Mouse (Mus musculus) right cerebral cortex, adult 2 months (tissue): ENCODE data around the gene Snx17.

ENCODE experiments used
- DNase-seq, 2 experiments: peaks; one replicate each; pipeline ENCODE4 v3.0.0; 2021 to 2022; ENCODE audit warnings: low spot score in 2 of 2

The Snx17 gene

DNA sequence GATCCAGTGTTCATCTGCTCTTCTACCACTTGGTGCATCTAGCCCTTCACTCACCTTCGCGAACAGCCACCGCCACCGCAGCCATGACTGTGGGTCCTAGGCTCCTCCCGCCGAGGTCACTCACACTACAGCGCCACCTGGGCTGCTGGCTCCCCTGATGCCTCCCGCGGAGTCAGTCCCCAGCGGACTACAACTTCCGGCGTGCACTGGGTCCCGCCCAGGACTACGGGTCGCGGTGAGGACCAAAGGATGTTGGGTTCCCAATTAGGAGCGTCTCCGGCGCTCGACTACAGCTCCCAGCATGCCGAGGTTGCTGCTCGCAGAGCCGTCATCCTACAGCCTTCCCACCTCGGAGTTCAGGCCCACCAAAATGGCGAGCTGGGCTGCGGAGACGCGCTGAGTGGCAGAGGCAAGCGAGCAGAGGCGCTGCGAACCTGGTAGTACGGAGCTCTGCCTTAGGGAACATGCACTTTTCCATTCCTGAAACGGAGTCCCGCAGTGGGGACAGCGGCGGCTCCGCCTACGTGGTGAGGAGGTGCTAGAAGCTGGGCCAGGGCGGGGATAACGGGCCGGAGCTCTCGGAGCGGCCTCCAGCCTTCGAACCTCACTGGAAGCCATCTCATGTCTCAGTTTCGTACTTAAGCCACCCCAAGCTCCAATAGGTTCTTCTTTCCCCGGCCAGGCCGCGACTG lies at the start of gene Snx17, which contains the start of gene Eif2b4:
Gene Snx17 (plus strand): TSS at position 289 of the 692 bp plus-strand sequence.
Gene Eif2b4 (minus strand): TSS at position 492 of the 692 bp plus-strand sequence.
- DNase-seq, result peak; percentile 100

DNA sequence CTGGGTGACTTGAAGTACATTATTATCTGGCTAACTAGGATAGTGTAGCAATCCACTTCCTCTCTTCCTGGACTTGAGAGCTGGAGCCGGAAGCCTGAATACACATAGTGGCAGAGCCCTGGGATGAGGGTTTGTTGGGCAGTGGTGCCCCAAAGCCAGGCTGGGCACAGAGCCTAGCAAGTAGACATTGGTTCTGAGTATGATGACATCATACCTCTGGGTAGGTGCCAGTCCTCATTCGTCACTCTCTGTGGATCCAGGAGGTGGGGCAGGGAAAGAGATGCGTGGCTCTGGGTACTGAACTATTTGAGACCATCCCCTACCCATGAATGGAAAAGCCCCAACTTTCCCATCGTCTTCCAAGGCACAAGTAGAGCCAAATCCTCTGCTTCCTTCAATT lies 43.2 kb upstream of the Snx17 start:
- DNase-seq, result no peak

DNA sequence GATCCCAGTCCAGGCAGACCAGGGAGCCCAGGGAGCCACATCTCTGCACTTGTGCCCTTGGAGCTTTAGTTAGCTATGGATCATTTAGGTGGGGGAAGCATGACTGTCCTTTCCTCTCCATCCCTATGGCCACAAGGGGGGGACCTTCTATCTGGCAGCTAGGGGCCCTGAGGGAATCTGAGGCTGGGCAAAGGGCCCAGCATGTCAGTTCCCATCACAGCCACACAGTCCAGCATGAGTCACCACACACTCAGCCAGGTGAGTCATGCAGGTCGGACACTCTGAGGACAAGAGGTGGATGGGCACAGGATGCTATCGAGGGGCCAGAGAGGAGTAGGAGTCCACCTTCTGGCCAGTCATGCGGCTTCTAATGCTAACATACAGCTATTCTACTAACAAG lies 41.3 kb upstream of the Snx17 start:
- no peak for DNase-seq

DNA sequence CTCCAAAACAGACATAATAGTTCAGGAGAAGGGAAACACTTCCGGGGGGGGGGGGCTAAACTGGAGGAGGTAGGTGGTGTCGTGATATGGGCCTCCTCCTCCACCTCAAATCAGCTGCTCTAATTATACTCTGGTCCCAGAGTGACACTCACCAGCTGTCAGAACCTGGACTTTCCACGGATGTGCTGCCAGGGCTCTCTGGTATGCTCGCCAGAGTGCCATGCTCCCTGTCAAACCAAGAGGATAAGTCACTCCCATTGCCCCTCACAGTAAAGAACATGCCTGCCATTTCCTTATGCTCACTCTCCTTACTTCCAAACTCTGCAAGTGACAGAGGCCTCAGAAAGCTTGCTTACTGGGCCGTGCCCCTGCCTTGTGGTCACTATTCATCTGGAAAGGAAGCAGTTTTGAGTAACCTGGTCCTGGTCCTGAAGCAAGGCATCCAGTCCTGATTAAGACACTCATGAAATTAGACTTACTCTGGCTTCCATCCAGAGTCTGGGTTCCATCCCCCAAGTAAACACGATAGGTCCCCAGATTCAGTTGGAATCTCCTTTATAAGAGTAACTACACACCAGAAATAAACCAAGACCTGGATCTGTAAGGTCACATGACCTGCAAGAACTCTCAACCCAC lies 39.4 kb upstream of the Snx17 start:
- DNase-seq, result peak in 1 of 2 experiments; percentile 20

DNA sequence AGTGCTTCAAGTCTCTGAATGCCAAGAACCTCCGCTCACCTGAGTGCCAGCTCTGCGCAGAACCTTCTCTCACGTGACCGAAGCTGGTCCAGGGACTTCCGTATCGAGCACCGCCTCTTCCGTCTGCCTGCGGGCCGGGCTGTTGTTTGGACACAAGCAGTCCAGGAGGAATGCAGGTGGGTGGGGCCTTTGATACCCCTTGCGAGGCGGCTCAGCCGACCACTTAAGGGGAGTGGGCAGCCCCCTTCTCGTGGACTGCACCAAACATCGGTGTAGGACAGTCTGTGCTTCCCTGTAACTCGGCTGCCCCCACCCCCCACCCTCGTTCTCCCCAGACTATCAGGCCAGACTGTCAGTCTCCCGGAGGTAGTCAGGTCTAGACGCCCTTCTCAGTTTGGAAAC lies 38.9 kb upstream of the Snx17 start, which contains the start of gene Mpv17:
Gene Mpv17 (minus strand): TSS at position 100 of the 402 bp plus-strand sequence.
- DNase-seq, result peak; percentile 81 to 87

DNA sequence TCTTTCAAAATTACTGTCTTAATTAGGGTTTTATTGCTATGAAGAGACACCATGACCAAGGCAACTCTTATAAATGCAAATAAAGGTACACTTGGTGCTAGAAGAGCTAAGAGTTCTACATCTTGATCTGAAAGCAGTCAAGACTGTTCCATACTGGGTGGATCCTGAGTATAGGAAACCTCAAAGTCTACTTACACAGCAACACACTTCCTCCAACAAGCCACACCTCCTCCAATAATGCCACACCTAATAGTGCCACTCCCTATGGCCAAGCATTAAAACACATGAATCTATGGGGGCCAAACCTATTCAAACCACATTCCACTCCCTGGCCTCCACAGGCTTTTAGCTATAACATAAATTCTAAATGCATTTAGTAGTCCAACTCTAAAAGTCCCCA lies 30.6 kb upstream of the Snx17 start:
- no peak for DNase-seq

DNA sequence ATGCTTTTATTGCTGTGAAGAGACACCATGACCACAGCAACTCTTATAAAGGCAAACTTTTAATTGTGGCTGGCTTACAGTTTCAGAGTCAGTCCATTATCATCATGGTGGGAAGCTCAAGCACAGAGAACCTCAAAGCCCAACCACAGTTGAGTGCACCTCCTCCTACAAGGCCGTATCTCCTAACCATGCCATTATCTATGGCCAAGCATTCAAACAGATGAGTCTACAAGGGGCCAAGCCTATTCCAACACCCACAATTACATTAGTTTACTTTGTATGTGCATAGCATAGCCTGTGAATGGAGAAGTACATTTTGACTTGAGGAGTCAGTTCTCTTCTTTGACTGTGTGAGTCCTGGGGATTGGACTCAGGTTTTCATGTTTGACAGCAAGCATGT lies 28.1 kb upstream of the Snx17 start:
- DNase-seq, result no peak

DNA sequence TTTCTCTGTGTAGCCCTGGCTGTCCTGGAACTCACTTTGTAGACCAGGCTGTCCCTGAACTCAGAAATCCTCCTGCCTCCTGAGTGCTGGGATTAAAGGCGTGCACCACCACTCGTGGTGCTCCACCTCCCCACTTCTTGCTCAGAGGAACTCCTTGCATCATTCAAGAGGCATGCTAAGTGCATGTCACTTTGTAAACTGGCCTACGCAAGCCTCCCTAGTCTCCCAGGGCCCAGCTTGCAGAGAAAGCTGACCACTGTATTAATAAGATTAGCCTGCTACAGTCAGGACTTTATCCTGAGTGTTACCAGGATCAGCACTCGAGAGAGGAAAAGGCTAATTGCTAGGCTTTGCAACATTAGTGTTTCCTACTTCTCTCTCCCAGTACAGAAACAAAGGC lies 24.4 kb upstream of the Snx17 start:
- no peak for DNase-seq

DNA sequence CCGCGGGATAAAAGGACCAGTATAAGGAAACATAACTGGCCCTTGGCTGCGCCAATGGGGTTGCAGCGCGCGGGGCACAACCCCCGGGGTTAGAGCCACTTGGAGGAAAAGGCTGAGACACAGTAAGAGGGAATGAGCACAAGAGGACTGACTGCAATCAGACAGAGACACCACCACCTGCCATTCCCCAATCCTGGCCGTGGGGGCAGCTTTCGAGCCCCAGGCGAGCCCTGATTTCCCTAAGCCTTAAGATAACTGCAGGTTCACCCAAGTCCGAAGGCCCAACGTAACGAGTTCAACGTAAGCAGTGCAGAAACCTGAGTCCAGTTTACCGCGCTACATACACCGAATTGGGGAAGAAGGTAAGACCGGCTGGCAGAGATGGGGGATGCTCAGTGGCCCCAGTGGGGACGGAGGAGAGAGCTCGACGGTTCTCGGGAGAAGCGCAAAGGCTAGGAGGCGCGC lies 13.7 kb upstream of the Snx17 start:
- DNase-seq, result no peak

DNA sequence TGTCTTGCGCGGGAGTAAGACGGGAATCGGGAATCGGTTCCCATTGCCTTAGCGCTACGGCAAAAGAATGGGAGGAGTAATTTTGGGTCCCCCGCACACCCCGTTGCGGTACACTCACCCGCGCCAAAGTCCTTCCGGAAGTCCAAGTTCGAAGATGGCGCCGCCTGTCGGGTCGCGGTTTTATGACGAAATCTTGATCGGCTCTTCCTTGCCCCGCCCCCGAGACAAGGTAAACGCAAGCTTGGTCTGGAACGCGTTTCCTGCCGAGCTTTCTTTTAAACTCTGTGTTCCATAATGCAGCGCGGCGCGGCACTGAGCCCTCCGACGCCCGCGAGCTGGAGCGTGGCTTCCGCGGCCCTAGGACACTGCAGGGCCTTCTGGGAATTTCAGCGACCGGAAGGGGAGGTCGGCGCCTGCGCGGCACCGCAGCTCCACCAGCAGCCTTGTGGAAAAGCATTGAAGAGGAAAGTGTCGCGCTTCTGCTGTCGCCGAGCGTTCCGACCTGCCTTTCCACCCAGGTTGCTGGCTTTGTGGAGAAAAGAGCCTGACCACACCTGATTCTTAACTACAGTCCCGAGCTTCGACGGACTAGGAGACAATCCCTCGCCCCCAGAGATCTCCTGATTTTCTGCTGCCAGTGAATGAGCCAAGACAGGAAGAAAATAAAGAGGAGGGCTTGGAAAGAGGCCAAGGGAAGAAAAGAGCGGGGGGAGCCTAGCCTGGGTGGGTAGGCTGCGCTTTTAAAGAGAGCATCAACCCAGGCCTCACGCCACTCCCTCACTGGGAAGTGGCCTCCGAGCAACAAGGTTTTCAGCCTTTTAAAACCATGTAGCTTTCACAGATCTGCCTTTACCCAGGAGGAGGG lies 13.0 kb upstream of the Snx17 start, which contains the start of the genes Gm29609 and Gtf3c2:
Gene Gm29609 (minus strand): TSS at position 146 of the 865 bp plus-strand sequence.
Gene Gtf3c2 (minus strand): TSS at position 379 of the 865 bp plus-strand sequence.
- DNase-seq, result peak; percentile 98

DNA sequence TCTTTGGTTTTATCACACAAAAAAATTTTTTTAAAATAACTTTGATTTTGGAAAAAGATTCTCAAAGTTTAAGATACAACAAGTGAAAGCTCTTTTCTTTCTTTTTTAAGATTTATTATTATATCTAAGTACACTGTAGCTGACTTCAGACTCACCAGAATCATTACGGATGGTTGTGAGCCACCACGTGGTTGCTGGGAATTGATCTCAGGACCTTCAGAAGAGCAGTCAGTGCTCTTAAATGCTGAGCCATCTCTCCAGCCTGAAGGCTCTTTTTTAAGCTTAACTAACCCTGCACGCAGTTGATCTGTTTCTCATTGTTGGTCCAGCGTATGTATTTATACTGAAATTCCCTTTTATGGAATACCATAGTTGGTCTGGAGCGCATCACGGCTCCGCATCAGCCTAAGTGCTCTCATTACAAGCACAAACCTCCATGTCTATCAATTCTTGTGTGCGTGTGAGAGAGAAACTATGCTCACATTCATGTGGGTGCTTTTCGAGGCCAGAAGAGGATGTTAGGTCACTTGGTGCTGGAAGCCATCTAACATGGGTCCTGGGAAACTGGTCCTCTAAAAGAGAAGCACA lies 11.8 kb upstream of the Snx17 start:
- DNase-seq, result no peak

DNA sequence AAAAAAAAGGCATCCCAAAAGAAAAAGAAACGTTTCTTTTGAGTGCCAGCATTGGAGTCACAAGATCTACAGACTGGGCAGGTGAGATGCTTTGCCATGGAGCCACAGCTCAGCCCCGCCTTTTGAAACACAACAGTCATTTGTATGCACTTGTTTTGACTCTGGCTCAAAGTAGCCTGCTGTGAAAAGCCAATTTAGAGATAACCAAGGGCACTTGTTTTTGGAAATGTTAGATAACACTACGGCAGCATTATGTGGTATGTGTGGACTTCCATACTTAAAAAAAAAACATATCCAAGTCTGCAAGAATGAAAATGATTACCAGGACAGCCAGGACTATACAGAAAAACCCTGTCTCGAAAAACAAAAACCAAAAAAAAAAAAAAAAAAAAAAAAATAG lies 9.3 kb upstream of the Snx17 start:
- no peak for DNase-seq

DNA sequence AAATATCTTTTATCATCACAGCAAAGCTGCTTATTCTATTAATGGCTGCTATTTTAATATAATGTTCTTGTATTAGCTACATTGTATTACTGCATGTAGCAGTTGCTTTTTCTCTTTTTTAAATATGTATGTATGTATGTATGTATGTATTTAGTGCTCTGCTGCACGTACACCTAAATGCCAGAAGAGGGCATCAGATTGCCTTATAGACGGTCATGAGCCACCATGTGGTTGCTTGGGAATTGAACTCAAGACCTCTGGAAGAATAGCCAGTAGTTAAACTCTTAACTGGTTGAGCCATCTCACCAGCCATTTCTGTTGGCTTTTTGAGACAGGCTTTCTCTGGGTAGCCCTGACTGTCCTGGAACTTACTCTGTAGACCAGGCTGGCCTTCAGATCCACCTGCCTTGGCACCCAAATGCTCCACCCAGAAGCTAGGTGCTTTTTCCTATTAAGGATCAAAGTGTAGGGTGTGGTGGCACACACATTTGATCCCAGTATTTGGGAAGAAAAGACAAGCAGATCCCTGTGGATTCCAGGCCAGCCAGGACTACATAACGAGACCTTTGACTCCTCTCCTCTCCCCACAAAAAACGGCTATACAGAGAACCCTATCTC lies 4.7 kb upstream of the Snx17 start:
- no peak for DNase-seq

DNA sequence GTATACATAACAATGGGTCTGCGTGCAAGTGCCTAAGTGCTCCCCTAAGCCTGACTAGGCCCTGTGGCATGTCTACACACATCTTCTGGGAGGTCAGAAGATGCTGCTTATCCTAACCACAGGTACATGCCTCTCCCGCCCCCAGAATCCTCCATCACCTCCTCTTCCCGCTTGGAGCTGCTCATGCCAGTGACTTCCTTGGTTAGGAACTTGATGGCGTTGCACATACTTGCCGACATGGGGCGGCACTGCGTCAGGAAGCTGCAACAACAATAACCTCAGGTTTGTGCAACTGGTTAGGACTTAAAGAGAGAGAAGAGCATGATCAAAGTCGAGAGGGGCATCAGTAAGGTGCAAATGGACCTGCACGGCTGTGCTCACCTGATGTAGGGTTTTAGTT lies 2.8 kb upstream of the Snx17 start:
- no peak for DNase-seq

DNA sequence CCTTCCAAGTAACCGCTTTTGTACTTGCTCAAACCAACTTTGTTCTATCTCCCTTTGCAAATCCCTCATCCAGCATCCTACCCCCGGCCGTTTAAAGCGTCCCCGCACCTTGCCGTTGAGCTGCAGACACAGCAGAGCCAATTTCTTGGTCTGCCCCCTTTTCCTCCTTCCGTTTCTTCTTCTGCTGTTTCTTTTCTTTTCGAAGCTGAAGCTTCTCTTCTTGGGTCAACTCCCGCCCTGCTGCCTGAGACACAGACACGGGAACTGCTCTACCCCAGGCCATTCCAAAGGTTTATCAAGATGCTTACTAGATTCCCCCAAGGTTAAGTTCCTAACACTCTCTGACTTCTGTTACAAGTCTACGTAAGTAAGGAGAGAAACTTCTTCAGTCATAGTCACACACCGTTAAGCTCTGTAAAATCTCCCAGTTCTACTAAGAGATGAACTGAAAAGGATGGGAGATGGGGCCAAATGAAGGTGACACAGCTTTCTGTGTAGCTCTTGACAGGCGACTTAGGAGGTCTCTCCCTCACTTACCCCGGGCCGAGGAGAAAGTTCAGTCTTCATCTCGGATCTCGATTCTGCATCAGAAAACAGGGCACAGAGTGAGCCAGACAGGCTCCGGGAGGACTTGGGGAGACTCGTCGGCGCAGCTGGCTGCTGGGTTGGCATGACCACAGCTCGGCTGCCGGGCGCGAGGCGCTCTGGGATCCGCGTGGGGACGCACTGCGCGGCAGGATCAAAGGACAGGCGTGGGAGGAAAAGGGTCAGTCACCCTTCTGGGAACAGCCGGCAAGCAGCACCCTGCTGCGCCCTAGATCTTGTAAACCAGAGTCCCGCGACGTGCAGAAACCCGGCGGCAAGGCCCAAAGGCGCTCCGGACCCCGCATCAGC lies 735 bp upstream of the Snx17 start:
- DNase-seq, result no peak

DNA sequence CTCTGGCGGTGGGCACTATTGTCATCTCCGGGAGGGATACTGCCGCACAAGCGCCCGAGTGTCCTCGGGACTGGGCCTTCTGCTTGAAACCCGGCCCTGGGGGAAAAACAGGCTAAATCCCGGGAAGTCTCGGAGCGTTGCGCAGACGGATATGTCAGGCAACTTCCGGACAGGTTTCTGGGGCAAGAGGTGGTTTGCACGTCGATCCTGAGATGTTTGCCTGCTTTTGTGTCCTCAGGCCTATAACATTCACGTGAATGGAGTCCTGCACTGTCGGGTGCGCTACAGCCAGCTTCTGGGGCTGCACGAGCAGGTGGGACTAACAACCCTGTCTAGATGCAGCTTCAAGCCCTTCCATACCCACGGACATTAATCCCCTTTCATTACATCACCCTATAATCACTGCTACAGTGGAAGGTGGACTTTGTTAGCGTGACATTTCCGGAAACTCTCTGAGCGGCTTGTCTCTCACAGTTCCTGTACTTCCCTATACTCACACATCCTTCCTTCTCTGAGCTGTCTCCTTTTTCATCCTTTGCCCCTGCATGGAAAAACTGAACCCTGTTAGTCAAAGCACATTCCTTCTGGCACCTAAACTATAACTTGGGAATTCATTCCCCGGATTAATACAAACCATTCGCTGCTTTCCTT lies 729 bp downstream of the Snx17 start:
- no peak for DNase-seq

DNA sequence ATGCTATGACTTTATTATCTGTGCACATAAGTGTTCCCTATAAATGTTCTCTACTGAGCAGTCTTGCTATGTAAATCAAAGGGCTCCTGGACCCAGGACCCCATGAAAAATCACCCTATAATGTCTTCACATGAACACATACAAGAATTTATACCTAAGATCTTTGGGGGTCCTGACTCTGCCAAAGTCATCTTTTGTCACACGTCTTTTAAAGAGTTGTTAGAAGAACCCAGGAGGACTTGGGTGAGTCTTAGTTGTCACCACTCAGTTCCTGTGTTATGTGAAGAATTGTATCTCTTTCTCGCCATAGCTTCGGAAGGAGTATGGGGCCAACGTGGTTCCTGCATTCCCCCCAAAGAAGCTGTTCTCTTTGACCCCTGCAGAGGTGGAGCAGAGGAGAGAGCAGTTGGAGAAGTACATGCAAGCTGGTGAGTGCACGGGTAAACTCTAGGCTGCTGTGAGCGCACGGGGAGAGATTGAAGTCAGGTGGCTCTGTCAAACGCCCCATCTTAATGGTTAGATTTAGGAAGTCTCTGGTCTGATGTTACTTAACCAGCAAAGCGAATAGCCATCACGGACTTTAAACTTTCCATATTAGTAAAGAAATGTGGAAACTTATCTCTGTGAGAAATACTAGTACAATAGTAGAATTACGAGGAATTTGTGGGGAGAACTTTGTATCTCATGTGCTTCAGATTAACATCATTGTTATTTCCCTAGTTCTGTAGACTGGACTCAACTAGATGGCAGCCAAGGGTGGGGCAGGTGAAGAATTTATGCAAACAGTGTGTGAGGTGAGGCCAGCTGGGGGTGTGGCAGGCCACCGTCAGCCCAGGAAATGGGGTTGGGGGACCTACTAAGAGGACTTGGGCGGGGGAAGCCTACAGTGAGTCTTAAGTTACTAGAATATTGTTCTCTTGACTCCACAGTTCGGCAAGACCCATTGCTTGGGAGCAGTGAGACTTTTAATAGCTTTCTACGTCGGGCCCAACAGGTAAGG lies 1.8 kb downstream of the Snx17 start:
- no peak for DNase-seq

DNA sequence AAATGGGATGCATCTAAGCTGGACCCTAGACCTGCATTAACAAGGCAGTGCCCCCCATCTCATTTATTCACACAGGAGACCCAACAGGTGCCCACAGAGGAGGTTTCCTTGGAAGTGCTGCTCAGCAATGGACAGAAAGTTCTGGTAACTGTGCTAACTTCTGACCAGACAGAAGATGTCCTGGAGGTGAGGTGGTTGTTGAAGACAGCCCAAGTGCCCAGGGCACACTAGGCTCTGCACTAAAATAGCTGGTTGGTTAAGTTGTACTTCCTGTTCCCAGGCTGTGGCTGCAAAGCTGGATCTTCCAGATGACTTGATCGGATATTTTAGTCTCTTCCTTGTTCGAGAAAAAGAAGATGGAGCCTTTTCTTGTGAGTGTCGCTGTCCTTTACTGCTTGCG lies 2.6 kb downstream of the Snx17 start:
- no peak for DNase-seq

DNA sequence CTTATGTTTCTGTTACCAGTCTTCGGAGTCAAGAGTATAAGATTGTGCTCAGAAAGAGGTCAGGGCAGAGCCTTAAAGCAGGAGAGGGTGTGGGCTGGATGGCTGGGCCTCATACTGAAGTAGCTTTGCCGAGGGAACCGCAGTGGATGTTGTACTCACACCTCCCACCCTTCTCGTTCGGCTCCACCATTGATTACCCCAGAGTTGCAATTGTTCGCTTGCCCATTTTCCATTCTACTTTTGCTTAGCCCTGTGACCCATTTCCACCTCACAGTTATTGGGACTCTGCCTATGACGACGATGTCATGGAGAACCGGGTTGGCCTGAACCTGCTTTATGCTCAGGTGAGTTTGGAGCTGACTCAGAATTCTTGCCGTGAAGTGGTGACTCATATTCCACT lies 3.2 kb downstream of the Snx17 start:
- DNase-seq, result no peak
